Mouse (Mus musculus) gastrocnemius, postnatal 25 days (tissue): ENCODE measurements around the gene Atp2b2. TPM values are rescaled to one million over a fixed set of nuclear protein-coding genes. Genes with fewer than 3 reads are reported as not detected.

Source experiments
- DNase-seq: peaks from one replicate; pipeline ENCODE4 v3.0.0; 2022
- total RNA-seq, 2 experiments: library from RNA; stranded (reverse); gene quantifications; 1 replicate in 1 of 2; 2 replicates in 1 of 2; pipeline ENCODE4 v1.2.3; 2021

Gene Atp2b2
- total RNA-seq, 2 experiments from 2014 or later, result 0.24 to 0.33 TPM

DNA sequence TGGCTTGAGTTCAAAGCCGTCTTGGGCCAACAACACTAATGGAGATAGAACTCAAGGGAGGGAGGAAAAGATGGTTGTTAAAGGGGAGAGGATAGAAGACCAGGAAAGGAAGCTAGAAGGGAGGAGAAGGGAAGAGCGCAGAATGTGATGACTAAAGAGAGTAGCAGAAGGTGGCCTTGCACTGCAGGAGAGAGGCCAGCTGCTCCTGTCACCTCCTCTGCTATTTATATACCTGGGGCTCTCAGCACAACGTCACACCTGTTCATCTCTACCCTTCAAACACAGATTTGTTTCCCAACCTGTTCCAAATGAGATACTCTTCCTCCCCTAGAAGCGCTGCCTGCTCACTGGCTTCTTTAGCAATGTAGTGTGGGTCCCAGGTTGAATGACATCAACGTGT, 101.1 kb downstream of the Atp2b2 start:
- DNase-seq, result no peak

DNA sequence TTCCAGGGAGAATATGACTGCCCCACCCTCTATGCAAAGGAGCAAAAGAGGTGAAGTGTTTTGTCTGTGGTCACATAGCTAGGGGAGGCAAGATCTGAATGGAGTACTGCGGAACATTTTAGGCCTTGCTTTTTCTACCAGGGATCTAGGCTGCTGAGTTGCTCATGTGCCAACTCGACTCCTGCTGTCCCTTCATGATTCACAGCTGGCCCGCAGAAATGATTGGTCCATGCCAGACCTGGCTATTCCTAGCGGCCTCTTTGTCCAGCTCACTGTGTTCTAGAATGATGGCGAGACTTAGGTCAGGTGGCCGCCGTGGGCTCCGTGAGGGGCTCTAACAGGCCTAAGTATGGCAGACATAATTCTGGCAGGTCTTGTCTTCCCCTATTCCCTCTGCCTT, 103.0 kb downstream of the Atp2b2 start:
- no peak for DNase-seq

GRCm38 (mm10) chr6:113936811-113937508, 105.5 kb downstream of the Atp2b2 start:
- no peak for DNase-seq

DNA sequence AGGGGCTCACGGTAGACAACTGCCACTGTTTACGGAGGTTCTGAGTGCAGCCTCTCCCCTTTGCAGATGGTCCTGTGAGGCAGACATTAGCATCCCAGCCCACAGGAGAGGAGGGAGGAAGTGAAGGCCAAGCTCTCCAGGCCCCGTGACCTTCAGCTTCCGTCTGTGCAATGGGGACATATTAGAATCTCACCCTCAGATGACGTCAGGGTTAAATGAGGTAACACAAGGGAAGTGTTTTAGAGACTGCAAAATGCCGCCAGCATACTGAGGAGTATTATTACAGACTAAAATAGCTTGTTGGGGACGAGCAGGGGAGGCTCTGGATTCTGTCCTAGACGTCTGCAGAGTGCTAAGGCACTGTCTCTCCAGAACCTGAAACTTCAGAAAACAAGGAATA, 106.3 kb downstream of the Atp2b2 start:
- no peak for DNase-seq

DNA sequence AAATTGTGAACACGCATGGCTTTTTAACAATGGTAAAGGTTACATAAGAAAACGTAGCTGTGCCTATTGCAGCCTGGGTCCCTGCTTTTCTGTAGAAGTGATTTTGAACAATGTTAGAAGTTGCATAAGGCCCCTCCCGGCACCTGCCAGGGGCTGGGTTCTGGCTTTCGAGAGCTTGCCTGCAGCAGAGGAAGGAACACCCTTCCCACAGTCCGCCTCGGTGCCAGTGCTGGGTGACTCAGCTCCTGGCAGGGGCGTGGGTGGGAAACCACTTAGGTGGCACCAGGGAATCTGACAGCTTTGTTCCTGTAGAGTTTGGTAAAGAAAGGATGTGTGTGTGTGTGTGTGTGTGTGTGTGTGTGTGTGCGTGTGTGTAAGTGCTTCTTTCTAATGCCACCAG, 107.7 kb downstream of the Atp2b2 start:
- DNase-seq, result no peak

- no peak for DNase-seq
Measured at GRCm38 (mm10) chr6:113933261-113934151, 108.9 kb downstream of the Atp2b2 start.

DNA sequence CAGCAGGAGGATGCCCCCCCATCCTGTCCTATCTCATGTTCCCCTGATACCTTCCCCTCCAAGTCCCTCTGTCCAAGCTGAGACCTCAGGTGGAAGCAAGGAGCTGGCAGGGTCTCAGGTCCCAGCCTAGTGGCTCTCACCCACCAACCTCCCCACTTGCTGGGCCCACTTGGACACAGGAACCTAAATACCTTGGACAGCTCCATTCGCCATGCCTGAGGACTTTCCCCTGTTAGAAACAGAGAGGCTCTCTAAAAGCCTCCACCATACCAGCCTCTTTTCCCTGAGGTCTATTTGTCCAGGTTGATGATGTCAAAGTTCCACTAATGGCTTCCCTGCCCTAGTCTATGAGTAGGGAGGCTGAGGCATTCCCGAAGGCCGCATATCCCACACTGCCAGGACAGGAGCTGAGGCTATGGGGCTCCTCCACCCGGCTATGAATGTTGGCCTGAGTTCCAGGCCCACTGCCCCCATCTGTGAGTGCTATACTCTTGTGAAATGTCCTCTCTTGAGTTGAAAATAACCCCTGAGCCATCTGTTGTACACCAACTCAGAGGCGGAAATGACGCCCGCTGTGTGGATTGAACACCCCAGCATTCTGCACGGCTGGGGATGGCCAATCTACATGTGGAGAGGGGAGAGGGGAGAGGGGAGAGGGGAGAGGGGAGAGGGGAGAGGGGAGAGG, 113.1 kb downstream of the Atp2b2 start:
- no peak for DNase-seq

DNA sequence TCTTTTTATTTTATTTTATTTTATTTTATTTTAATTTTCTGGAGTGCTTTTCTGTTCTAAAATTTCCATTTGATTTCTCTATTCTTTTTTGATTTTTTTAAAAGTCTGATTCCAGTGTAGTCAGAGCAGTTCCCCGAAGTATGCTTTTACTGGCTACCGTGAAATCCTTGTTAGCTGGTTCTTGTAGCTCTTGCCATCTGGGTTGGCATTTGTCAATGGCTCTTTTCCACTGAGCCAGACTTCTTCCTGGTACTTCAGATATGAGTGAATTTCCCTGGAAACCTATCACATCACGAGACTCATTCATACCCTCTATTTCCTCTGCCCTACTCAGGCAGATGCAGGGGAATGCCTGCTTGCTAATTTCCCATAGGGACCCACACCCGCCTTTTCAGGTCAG, 119.2 kb downstream of the Atp2b2 start:
- DNase-seq, result no peak

DNA sequence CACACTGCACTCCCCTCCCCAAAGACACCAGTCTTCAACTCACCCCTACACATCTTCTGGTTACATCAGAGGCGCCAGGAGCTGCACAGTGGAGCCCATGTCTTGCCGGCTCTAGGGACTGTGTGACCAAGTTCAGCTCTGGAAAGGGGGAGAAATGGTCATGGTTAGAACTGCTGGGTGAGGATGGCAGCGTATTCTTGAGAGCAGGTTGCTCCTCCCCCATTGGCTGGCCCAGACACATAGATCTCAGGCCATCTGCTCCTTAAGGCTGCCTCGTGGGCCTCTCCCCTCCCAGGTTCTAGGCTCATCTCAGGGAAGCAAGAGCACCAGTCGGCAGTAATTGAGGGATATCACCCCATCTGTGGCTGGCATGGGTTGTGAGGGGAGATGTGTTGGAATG, 121.9 kb downstream of the Atp2b2 start:
- no peak for DNase-seq

GRCm38 (mm10) chr6:113912753-113913152, 129.7 kb downstream of the Atp2b2 start:
- no peak for DNase-seq

- DNase-seq, result no peak
Measured at GRCm38 (mm10) chr6:113911094-113911493, 131.3 kb downstream of the Atp2b2 start.

GRCm38 (mm10) chr6:113910411-113911055, 131.9 kb downstream of the Atp2b2 start:
- DNase-seq, result no peak

GRCm38 (mm10) chr6:113909836-113910235, 132.6 kb downstream of the Atp2b2 start:
- no peak for DNase-seq

DNA sequence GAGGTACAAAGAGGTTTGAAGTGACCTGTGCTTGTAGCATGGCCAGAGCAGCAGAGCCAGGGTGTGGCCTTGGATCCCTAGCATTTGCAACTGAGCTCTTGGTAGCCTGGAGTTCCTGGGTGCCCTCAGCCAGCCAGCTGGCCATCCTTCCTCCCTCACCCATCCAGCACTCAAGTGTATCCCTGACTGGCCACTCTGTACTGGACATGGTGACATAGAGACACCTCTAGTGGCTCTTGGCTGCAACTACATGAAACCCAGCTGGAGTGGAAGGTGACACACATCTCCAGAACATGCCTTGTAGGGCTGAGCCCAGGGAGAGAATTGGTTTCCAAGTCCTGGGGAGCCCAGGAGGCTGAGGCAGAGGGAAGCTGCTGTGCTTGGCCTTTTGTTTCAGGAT, 134.3 kb downstream of the Atp2b2 start:
- no peak for DNase-seq

GRCm38 (mm10) chr6:113904406-113904805, 138.0 kb downstream of the Atp2b2 start:
- no peak for DNase-seq

DNA sequence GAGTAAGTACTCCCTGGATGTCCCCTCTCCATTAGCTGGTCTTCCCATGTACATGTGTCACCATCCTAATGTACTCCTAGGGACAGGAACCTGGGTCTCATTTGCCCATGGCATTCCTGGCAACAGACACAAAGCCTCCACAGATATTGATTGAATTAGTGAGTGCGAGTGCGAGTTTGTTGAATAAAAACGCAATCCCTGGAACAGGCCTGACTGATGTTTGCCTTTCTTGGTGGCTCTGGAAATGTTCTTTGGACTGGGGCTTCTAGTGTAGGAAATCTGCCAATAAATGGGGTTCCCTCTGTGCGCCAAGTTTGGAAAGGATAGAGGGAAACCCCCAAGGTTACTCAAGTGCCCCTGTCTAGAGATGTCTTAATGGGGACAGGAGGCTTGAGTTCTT, 146.4 kb downstream of the Atp2b2 start:
- no peak for DNase-seq

- no peak for DNase-seq
Measured at GRCm38 (mm10) chr6:113894008-113894407, 148.4 kb downstream of the Atp2b2 start.

- no peak for DNase-seq
Measured at GRCm38 (mm10) chr6:113892091-113892674, 150.2 kb downstream of the Atp2b2 start.

DNA sequence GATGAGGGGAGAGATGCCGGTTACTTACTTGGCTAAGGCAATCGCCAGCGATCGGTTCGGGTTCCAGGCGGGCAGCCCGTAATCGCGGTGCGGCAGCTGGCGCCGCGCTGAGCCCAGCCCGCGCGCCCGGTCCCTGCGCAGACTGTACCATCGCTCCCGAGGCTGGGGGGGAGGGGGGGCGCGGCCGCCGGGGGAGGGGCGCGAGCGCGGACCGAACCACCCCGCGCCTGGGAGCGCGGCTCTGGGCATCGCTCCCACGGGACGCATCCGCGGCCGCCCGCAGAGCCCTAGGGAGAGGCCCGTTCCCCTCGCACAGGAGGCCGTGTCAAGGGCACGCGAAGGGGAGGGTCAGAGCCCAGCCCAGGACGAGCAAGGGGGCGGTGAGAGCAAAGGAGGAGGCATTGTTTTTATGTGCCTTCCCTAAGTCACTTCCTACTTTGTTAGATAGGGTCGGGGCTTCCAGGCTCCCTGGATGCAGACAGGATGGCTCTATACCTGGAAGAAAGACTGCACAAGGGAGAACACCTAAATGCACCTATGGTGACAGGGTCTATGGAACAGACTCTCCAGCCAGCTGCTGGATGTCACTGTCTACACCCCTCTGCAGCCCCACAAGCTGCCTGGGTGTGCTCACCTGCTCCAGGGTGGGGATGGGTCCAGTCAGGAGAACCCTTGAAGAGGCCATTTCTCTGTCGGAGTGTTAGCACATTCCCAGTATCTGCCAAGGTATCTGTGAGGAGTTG, 151.0 kb downstream of the Atp2b2 start:
- no peak for DNase-seq

DNA sequence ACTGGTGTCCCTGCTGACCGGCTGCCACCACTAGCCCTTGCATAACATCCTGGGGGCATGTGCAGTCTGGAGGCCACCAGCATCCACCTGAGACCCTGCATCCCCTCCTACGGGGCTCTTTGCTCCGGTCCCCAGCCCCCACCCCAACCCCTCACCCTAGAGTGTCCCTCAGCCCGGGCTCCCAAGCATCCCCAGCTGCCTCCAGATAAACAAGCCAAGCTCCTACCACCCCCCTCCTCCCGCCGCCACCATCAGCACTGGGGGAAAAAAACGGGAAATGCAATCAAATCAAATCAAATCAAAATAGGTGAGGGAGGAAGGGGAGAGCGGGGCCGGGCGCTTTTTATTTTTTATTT, 151.6 kb downstream of the Atp2b2 start:
- DNase-seq, result no peak
